8 mouse cellular contexts compared by ENCODE assay signal in the genomic region with DNA sequence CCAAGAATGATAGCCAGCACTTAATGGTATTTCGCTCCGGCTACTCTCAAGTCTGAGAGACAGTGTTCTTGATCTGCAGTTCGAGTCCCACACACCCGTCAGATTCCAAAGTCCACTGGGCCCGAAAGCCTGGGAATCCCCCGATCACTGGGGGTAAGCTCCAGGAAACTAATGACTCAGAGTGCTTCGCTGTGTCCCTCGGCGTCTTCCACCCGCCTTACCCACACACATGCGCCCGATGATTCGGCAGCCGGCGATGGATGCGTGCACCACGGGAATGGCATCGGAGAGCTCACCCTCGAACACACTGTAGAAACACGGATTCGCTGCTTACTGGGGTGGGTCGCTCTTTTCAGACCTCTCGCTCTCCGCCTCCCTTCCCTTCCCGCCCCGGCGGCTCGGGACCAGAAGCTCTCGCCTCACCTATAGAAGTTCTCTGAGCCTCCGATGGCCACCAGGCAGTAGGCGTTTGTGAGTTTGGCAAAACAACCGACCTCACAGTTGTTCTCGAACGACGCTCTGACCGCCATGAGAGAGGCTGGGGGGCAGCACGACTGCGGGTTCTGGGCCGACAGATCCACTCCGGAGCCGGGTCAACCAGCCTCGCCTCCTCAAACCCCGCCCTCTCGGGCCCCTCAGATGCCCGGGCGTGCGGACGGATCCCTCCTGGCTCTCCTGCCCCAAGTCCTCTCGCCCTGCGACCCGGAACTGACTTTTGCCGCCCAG. TPM values are rescaled to one million over a fixed set of nuclear protein-coding genes. Genes with fewer than 3 reads are reported as not detected.
A peak's percentile ranks its signal among the peaks of the same experiment; 100 is the strongest.
DNase-seq lines count a peak whose midpoint lies in the region; ATAC-seq and TF ChIP-seq lines count a peak whose summit lies in the region.

No protein-coding gene starts in this region.

- H3K27ac ChIP-seq in lung, postnatal 0 days (ENCODE audit: low read length), result peak overlapping the region; percentile 91
- H3K27ac ChIP-seq in forebrain, embryonic 14.5 days (ENCODE audit: low read depth, low read length), result peak overlapping the region; percentile 53; the same call in 1 of the 2 replicates
- H3K27ac ChIP-seq in limb, embryonic 10.5 days, result peak overlapping the region; percentile 86

- intact Hi-C loops in gastrocnemius, postnatal 36 days (cut with DNase I), result no loop called here

- peak overlapping the region; percentile 84 for H3K9ac ChIP-seq in lung, postnatal 0 days (replicated peaks; ENCODE audit: low read depth)
- peak overlapping the region; percentile 77 for H3K9ac ChIP-seq in forebrain, embryonic 14.5 days (ENCODE audit: low read length)

- peaks cover 14% of the 10 kb centered on the region; the same call in 1 of the 2 replicates for H3K36me3 ChIP-seq in lung, postnatal 0 days (ENCODE audit: insufficient read depth, low read length)
- H3K36me3 ChIP-seq in forebrain, embryonic 14.5 days (ENCODE audit: control insufficient read depth, insufficient read depth, low read length), result peaks cover 29% of the 10 kb centered on the region
- peaks cover 30% of the 10 kb centered on the region for H3K36me3 ChIP-seq in limb, embryonic 10.5 days

- peak overlapping the region; percentile 78 for H3K4me3 ChIP-seq in lung, postnatal 0 days (ENCODE audit: low read depth, low read length)
- peak overlapping the region; percentile 86 for H3K4me3 ChIP-seq in forebrain, embryonic 14.5 days (ENCODE audit: low read depth, low read length)
- peak overlapping the region; percentile 75 for H3K4me3 ChIP-seq in limb, embryonic 10.5 days

- no peaks in the 10 kb centered on the region for H3K9me3 ChIP-seq in lung, postnatal 0 days (ENCODE audit: low read length)
- H3K9me3 ChIP-seq in forebrain, embryonic 14.5 days (replicated peaks; ENCODE audit: control insufficient read depth, low read length), result no peaks in the 10 kb centered on the region
- H3K9me3 ChIP-seq in limb, embryonic 10.5 days (replicated peaks), result no peaks in the 10 kb centered on the region

- ATAC-seq in lung, postnatal 0 days, result peak; percentile 29
- peak; percentile 13 for ATAC-seq in forebrain, embryonic 14.5 days

- H3K4me2 ChIP-seq in lung, postnatal 0 days (replicated peaks; ENCODE audit: low read depth, low read length), result peak overlapping the region; percentile 85
- peak overlapping the region; percentile 74 for H3K4me2 ChIP-seq in forebrain, embryonic 14.5 days (ENCODE audit: low read length)

- peak; percentile 51 for DNase-seq in lung, postnatal 0 days (ENCODE audit: low spot score)
- no peak for DNase-seq in lung, postnatal 14 days
- peak; percentile 68 for DNase-seq in adrenal gland, postnatal 14 days
- DNase-seq in forebrain, embryonic 14.5 days (ENCODE audit: low spot score), result no peak
- DNase-seq in limb, embryonic 10.5 days (ENCODE audit: low spot score), result peak; percentile 38
- DNase-seq in neural tube, embryonic 10.5 days (ENCODE audit: extremely low spot score, low spot score), result peak; percentile 31
- DNase-seq in thymus, postnatal 0 days (ENCODE audit: low spot score), result no peak
- no peak for DNase-seq in gastrocnemius, postnatal 36 days

- TF ChIP-seq EP300 in lung, postnatal 0 days (IDR thresholded peaks at IDR 0.05), result no peak

- H3K4me1 ChIP-seq in lung, postnatal 0 days (ENCODE audit: insufficient read depth, low read depth, low read length), result peaks cover 9% of the 10 kb centered on the region; the same call in 1 of the 2 replicates
- peaks cover 8% of the 10 kb centered on the region; the same call in 1 of the 2 replicates for H3K4me1 ChIP-seq in forebrain, embryonic 14.5 days (ENCODE audit: control insufficient read depth, insufficient read depth, low read length)
- H3K4me1 ChIP-seq in limb, embryonic 10.5 days, result peaks cover 19% of the 10 kb centered on the region

- no peaks in the 10 kb centered on the region for H3K27me3 ChIP-seq in lung, postnatal 0 days (replicated peaks; ENCODE audit: insufficient read depth, low read length)
- no peaks in the 10 kb centered on the region for H3K27me3 ChIP-seq in forebrain, embryonic 14.5 days (replicated peaks; ENCODE audit: control insufficient read depth, insufficient read depth, low read length)
- H3K27me3 ChIP-seq in limb, embryonic 10.5 days (ENCODE audit: low read depth, poor library complexity, severe bottlenecking), result no peaks in the 10 kb centered on the region

- 2% methylated on average over 50 of the region's 52 CpGs for WGBS in lung, postnatal 0 days
- WGBS in forebrain, embryonic 14.5 days, result 2% methylated on average over 52 of the region's 52 CpGs
- WGBS in limb, embryonic 10.5 days, result 2% methylated on average over 52 of the region's 52 CpGs

- no peak for TF ChIP-seq CTCF in lung, postnatal 0 days (IDR thresholded peaks at IDR 0.05)

RNA-seq across cellular contexts. Expression of gene Eif6, which starts 0.7 kb away (rescaled TPM):
- polyA plus RNA-seq in lung, postnatal 0 days (2015; fragmentation: Nextera tagmentation; extraction: Ambion mirVana), result 127 and 141 TPM in 2 replicates
- 113 and 133 TPM in 2 replicates for total RNA-seq in adrenal gland, postnatal 14 days (2021)
- 159 and 172 TPM in 2 replicates for polyA plus RNA-seq in forebrain, embryonic 14.5 days (2014; fragmentation: Nextera tagmentation; extraction: Ambion mirVana)
- polyA plus RNA-seq in limb, embryonic 10.5 days (2016; fragmentation: Nextera tagmentation; extraction: Ambion mirVana), result 250 and 301 TPM in 2 replicates
- 232 and 242 TPM in 2 replicates for polyA plus RNA-seq in thymus, postnatal 0 days (2015; fragmentation: Nextera tagmentation; extraction: Ambion mirVana)
- total RNA-seq in gastrocnemius, postnatal 36 days (2021), result 10 to 100 TPM; 36.1 to 45.9 TPM

RNA-seq across cellular contexts. Expression of gene BC029722, which starts 6.8 kb away (rescaled TPM):
- polyA plus RNA-seq in lung, postnatal 0 days (2015; fragmentation: Nextera tagmentation; extraction: Ambion mirVana), result 31.4 and 32.9 TPM in 2 replicates
- 81.1 and 87.2 TPM in 2 replicates for total RNA-seq in adrenal gland, postnatal 14 days (2021)
- polyA plus RNA-seq in forebrain, embryonic 14.5 days (2014; fragmentation: Nextera tagmentation; extraction: Ambion mirVana), result 21.9 and 24.0 TPM in 2 replicates
- 8.0 and 8.2 TPM in 2 replicates for polyA plus RNA-seq in limb, embryonic 10.5 days (2016; fragmentation: Nextera tagmentation; extraction: Ambion mirVana)
- 24.0 and 24.4 TPM in 2 replicates for polyA plus RNA-seq in thymus, postnatal 0 days (2015; fragmentation: Nextera tagmentation; extraction: Ambion mirVana)
- 10 to 100 TPM; 22.3 to 23.2 TPM for total RNA-seq in gastrocnemius, postnatal 36 days (2021)

RNA-seq across cellular contexts. Expression of gene Fam83c, which starts 8.6 kb away (rescaled TPM):
- polyA plus RNA-seq in lung, postnatal 0 days (2015; fragmentation: Nextera tagmentation; extraction: Ambion mirVana), result 0.04 TPM in 1 of 2 replicates, not detected in the other
- total RNA-seq in adrenal gland, postnatal 14 days (2021), result not detected in 2 replicates
- 0.13 and 0.23 TPM in 2 replicates for polyA plus RNA-seq in forebrain, embryonic 14.5 days (2014; fragmentation: Nextera tagmentation; extraction: Ambion mirVana)
- polyA plus RNA-seq in limb, embryonic 10.5 days (2016; fragmentation: Nextera tagmentation; extraction: Ambion mirVana), result 0.31 and 0.39 TPM in 2 replicates
- 0.05 and 0.06 TPM in 2 replicates for polyA plus RNA-seq in thymus, postnatal 0 days (2015; fragmentation: Nextera tagmentation; extraction: Ambion mirVana)
- total RNA-seq in gastrocnemius, postnatal 36 days (2021), result not detected

RNA-seq across cellular contexts. Expression of gene Mmp24, which starts 50.9 kb away (rescaled TPM):
- 0.05 and 0.11 TPM in 2 replicates for polyA plus RNA-seq in lung, postnatal 0 days (2015; fragmentation: Nextera tagmentation; extraction: Ambion mirVana)
- 2.6 and 3.4 TPM in 2 replicates for total RNA-seq in adrenal gland, postnatal 14 days (2021)
- 11.7 and 13.1 TPM in 2 replicates for polyA plus RNA-seq in forebrain, embryonic 14.5 days (2014; fragmentation: Nextera tagmentation; extraction: Ambion mirVana)
- 0.05 TPM in 1 of 2 replicates, not detected in the other for polyA plus RNA-seq in limb, embryonic 10.5 days (2016; fragmentation: Nextera tagmentation; extraction: Ambion mirVana)
- 0.06 and 0.07 TPM in 2 replicates for polyA plus RNA-seq in thymus, postnatal 0 days (2015; fragmentation: Nextera tagmentation; extraction: Ambion mirVana)
- not detected for total RNA-seq in gastrocnemius, postnatal 36 days (2021)

Comparison
In these comparisons a context has a peak if more than half of its experiments do, and no peak if none do; other contexts are left out.
1. DNase-seq: peak in lung, postnatal 0 days (single experiment), adrenal gland, postnatal 14 days (single experiment), limb, embryonic 10.5 days (single experiment) and neural tube, embryonic 10.5 days (single experiment); none in lung, postnatal 14 days (single experiment), forebrain, embryonic 14.5 days (single experiment), thymus, postnatal 0 days (single experiment) and gastrocnemius, postnatal 36 days (0 of 2).
2. Peak in every context shown above with its lines, with median percentiles within 50 percentile points of each other: H3K27ac ChIP-seq and H3K4me3 ChIP-seq.